Mouse (Mus musculus) heart, postnatal 0 days (tissue): ENCODE results near the gene Cntnap4. TPM values are rescaled to one million over a fixed set of nuclear protein-coding genes. Genes with fewer than 3 reads are reported as not detected.

Source experiments
- ATAC-seq: fragments of 200-750 bp; cut with Nextera tagmentation; 2 replicates; pipeline ENCODE4 v1.8.0; 2017; ENCODE audit warnings: low read depth, moderate number of reproducible peaks, moderate library complexity; ENCODE audit not compliant: insufficient read depth
- DNase-seq: peaks from one replicate; pipeline ENCODE4 v3.0.0-alpha.2; 2016; ENCODE audit warnings: low spot score
- H3K27ac ChIP-seq: fragments of 300-500 bp; sonication (generic); 2 replicates; pipeline ENCODE4 v1.5.1; 2014; ENCODE audit warnings: low read depth, mild to moderate bottlenecking
- H3K27me3 ChIP-seq: fragments of 300-500 bp; sonication (generic); 2 replicates; pipeline ENCODE4 v1.6.1; 2014; ENCODE audit warnings: low read length, mixed read lengths; ENCODE audit not compliant: control insufficient read depth, insufficient read depth
- H3K36me3 ChIP-seq: fragments of 300-500 bp; sonication (generic); replicated peaks from 2 replicates; pipeline ENCODE4 v1.6.1; 2014; ENCODE audit warnings: low read length, mixed read lengths; ENCODE audit not compliant: control insufficient read depth, insufficient read depth
- H3K4me1 ChIP-seq: fragments of 300-500 bp; sonication (generic); 2 replicates; pipeline ENCODE4 v1.6.1; 2014; ENCODE audit warnings: antibody characterized with exemption; ENCODE audit not compliant: control insufficient read depth, insufficient read depth
- H3K4me2 ChIP-seq: fragments of 300-500 bp; sonication (generic); 2 replicates; pipeline ENCODE4 v1.6.1; 2014; ENCODE audit warnings: low read depth, mild to moderate bottlenecking, low read length, moderate library complexity
- H3K4me3 ChIP-seq: fragments of 300-500 bp; sonication (generic); 2 replicates; pipeline ENCODE4 v1.5.1; 2014; ENCODE audit warnings: low read depth, low read length
- H3K9ac ChIP-seq: fragments of 300-500 bp; sonication (generic); replicated peaks from 2 replicates; pipeline ENCODE4 v1.6.1; 2014; ENCODE audit warnings: low read depth, low read length, mixed read lengths
- H3K9me3 ChIP-seq: fragments of 300-500 bp; sonication (generic); replicated peaks from 2 replicates; pipeline ENCODE4 v1.6.1; 2016; ENCODE audit warnings: low read length; ENCODE audit not compliant: control insufficient read depth
- CTCF ChIP-seq: IDR thresholded peaks from 2 replicates; pipeline ENCODE4 v1.5.1; 2016; ENCODE audit warnings: antibody characterized with exemption, control low read depth, low read depth
- EP300 ChIP-seq: IDR thresholded peaks from 2 replicates; pipeline ENCODE4 v1.6.1; 2016; ENCODE audit warnings: antibody characterized with exemption, low read depth
- WGBS: fragments of 180-500 bp; shearing (Covaris S2); extraction: QIAGEN DNeasy Blood & Tissue Kit; methylation state at CpG from one replicate; pipeline ENCODE4 v1.1.7; 2014; 5-methylcytosine and 5-hydroxymethylcytosine counted together
- polyA plus RNA-seq: library from polyadenylated mRNA; unstranded; fragments of >200 nt; fragmentation: Nextera tagmentation; extraction: Ambion mirVana; gene quantifications from 2 replicates; pipeline ENCODE4 v1.2.1, GENCODE M21; 2015
- total RNA-seq: library from RNA; depleted of rRNA; stranded (reverse); fragments of >200 nt; gene quantifications from 2 replicates; pipeline ENCODE4 v1.2.3, GENCODE M21; 2014; ENCODE audit warnings: low replicate concordance; rRNA removed

Cntnap4 gene
- total RNA-seq (0.11 and 0.31 TPM in 2 replicates), polyA plus RNA-seq (0.04 and 0.07 TPM in 2 replicates)

DNA sequence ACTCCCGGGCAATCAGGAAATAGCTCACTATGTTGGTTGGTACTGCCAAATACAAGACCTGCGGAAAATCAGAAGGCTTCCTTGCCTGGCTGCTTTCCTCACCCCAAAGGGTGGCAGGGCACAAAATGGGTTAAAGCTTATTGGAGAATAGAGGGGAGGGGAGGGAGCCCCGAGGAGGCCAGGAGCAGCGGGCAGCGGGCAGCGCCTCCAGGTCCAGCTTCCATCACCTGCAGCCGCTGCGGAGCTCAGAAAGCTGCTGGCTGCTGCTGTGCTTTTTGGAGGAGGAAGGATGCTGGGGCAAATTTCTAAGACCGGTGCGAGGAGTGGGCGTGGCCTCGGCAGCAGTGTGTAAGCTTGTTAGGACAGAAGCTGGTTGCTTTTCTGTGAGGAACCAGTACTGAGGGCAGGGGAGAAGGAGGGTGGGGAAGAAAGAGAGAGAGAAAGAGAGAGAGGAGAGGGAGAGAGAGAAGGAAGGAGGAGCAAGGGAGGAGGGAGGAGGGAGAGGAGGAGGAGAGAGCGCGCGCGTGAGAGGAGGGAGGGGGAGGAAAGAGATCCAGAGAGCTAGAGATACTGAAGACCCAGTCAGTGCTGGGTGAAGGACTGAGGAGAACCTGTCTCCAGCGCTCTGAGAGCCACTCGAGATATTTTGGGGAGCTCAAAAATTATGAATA lies at the start of gene Cntnap4:
Cntnap4 (plus strand) TSS at position 573 of the 671 bp plus-strand sequence.
- no peaks in the 10 kb centered on the region for H3K4me1 ChIP-seq
- H3K9ac ChIP-seq: no peak within 1 kb of the TSS
- H3K9me3 ChIP-seq: no peaks in the 10 kb centered on the region
- H3K27me3 ChIP-seq: 0 out of 2 replicates have a peak, but pooled peaks cover 4% of the 10 kb centered on the region
- whole genome bisulfite sequencing: 4% methylated on average over 18 of the region's 18 CpGs
- TF ChIP-seq EP300 (no peak), CTCF (no peak)
- no peaks in the 10 kb centered on the region for H3K36me3 ChIP-seq
- DNase-seq (no peak), ATAC-seq (no peak)
- H3K4me2 ChIP-seq: no peak within 1 kb of the TSS
- no peak within 1 kb of the TSS for H3K27ac ChIP-seq
- no peak within 1 kb of the TSS for H3K4me3 ChIP-seq

DNA sequence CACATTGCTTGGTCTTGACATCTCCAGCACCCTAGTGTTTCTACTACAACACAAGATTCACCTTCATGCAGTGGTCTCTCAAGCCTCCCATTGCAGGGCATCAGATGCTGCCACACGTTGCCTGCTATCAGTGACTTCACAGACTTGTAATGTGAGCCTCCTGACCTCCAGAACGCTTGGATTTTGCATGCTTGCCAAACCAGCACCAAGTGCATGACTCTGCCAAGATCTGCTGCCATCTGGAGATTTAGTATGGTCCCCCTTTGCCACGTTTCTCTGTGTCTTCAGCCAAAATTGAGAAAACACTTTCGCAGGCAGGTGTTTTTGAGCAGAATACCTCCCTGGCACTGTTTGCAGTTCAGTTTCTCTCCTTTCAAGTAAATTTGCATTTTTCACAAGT lies 12.5 kb upstream of the Cntnap4 start:
- no peak for TF ChIP-seq CTCF
- TF ChIP-seq EP300: no peak
- no peaks in the 10 kb centered on the region for H3K27me3 ChIP-seq
- H3K27ac ChIP-seq: no peak overlapping the region
- DNase-seq: no peak
- H3K9me3 ChIP-seq: no peaks in the 10 kb centered on the region; the same call in 1 of the 2 replicates
- no peak overlapping the region for H3K9ac ChIP-seq
- H3K4me2 ChIP-seq: no peak overlapping the region
- H3K4me1 ChIP-seq: no peaks in the 10 kb centered on the region
- WGBS: 38% methylated on average over 4 of the region's 4 CpGs
- H3K4me3 ChIP-seq: no peak overlapping the region
- no peaks in the 10 kb centered on the region for H3K36me3 ChIP-seq
- ATAC-seq: no peak

DNA sequence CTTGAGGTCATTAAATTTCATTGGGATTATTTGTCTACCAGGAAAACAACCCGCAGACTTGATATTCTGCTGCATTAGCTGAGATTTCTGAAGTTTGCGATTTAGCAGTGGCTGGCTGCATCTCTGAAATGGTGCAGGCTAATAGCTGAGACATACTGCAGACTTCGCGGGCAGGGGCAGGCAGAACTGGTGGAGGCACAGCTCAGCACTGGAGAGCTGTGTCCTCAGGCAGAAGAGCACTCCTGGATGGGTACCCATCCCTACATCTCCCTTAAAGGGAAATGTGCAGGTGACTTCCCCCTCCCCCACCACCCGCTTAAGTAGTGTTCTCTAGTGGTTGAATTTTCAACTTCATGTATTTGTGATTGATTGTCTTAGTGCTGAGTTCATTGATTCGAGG lies 698 bp downstream of the Cntnap4 start:
- H3K27ac ChIP-seq: no peak overlapping the region
- H3K4me3 ChIP-seq: no peak overlapping the region
- H3K9ac ChIP-seq: no peak overlapping the region
- no peaks in the 10 kb centered on the region for H3K4me1 ChIP-seq
- WGBS: 14% methylated on average over 6 of the region's 6 CpGs
- H3K9me3 ChIP-seq: no peaks in the 10 kb centered on the region
- no peak for TF ChIP-seq EP300
- no peak for TF ChIP-seq CTCF
- DNase-seq: no peak
- ATAC-seq: no peak
- no peak overlapping the region for H3K4me2 ChIP-seq
- 0 out of 2 replicates have a peak, but pooled peaks cover 4% of the 10 kb centered on the region for H3K27me3 ChIP-seq
- H3K36me3 ChIP-seq: no peaks in the 10 kb centered on the region

GRCm38 (mm10) chr8:112571337-112571904 lies 1.6 kb downstream of the Cntnap4 start:
- 21% methylated on average over 9 of the region's 9 CpGs for WGBS
- peak; percentile 28 for DNase-seq

DNA sequence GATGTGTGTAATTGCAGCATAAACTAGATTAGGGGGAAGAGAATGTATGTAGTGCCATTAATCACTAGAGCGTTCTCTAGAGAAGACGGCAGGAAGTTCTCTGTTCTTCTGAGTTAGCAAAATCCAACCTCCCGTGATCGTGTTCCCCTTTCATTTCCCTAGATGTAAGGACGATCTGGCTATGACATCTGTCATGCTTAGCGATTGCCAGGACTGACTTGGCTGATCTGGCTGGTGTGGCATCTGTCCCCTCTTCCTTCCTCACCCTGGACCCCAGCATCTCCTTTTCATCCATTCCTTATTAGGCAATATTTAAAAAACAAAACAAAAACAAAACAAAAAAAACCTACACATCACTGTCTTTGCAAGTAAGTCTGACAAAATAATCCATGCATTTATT lies 11.6 kb downstream of the Cntnap4 start:
- H3K36me3 ChIP-seq: no peaks in the 10 kb centered on the region
- ATAC-seq: no peak
- no peak overlapping the region for H3K4me3 ChIP-seq
- no peak overlapping the region for H3K27ac ChIP-seq
- WGBS: 52% methylated on average over 6 of the region's 6 CpGs
- no peak for TF ChIP-seq CTCF
- H3K9ac ChIP-seq: no peak overlapping the region
- no peaks in the 10 kb centered on the region for H3K4me1 ChIP-seq
- no peak overlapping the region for H3K4me2 ChIP-seq
- H3K9me3 ChIP-seq: no peaks in the 10 kb centered on the region
- no peaks in the 10 kb centered on the region for H3K27me3 ChIP-seq
- DNase-seq: no peak

More at GRCm38 (mm10) chr8:112571337-112571904, 1.6 kb downstream of the Cntnap4 start:
- no peak overlapping the region for H3K4me2 ChIP-seq
- no peak overlapping the region for H3K9ac ChIP-seq
- no peaks in the 10 kb centered on the region for H3K4me1 ChIP-seq
- H3K27me3 ChIP-seq: 0 out of 2 replicates have a peak, but pooled peaks cover 4% of the 10 kb centered on the region
- no peak overlapping the region for H3K27ac ChIP-seq
- no peak for ATAC-seq
- H3K9me3 ChIP-seq: no peaks in the 10 kb centered on the region
- H3K36me3 ChIP-seq: no peaks in the 10 kb centered on the region
- TF ChIP-seq EP300: no peak
- TF ChIP-seq CTCF: peak; percentile 67
- H3K4me3 ChIP-seq: no peak overlapping the region

GRCm38 (mm10) chr8:112583440-112583839 lies 13.6 kb downstream of the Cntnap4 start:
- no peaks in the 10 kb centered on the region for H3K36me3 ChIP-seq
- TF ChIP-seq CTCF (no peak), EP300 (no peak)
- H3K27me3 ChIP-seq: no peaks in the 10 kb centered on the region
- H3K9ac ChIP-seq: no peak overlapping the region
- no peak overlapping the region for H3K4me3 ChIP-seq
- no peak for DNase-seq
- 76% methylated on average over 2 of the region's 2 CpGs for WGBS
- no peak overlapping the region for H3K27ac ChIP-seq
- no peaks in the 10 kb centered on the region for H3K4me1 ChIP-seq
- no peak overlapping the region for H3K4me2 ChIP-seq
- no peak for ATAC-seq
- H3K9me3 ChIP-seq: no peaks in the 10 kb centered on the region
